Mouse (Mus musculus) G1E (cell line): Measurements from ENCODE around the gene Brdt. TPM values are rescaled to one million over a fixed set of nuclear protein-coding genes. Genes with fewer than 3 reads are reported as not detected.

Experiments
- ATAC-seq: 2 replicates; pipeline ENCODE4 v1.8.0; 2016; ENCODE audit warnings: mild to moderate bottlenecking; ENCODE audit not compliant: insufficient number of reproducible peaks, poor library complexity, low FRiP score, severe bottlenecking; ENCODE audit errors: extremely low read depth
- DNase-seq: peaks from one replicate; pipeline ENCODE4 v3.0.0; 2012; ENCODE audit warnings: low spot score
- H3K27me3 ChIP-seq: 2 replicates; pipeline ENCODE4 v1.6.1; 2012; ENCODE audit warnings: mild to moderate bottlenecking, low read length, inconsistent platforms; ENCODE audit not compliant: insufficient read depth
- H3K36me3 ChIP-seq: replicated peaks from 2 replicates; pipeline ENCODE3; 2012; ENCODE audit warnings: mild to moderate bottlenecking, inconsistent platforms
- H3K4me1 ChIP-seq: 2 replicates; pipeline ENCODE4 v1.6.1; 2012; ENCODE audit warnings: low read depth, low read length, inconsistent platforms, mixed read lengths; ENCODE audit not compliant: insufficient read depth
- H3K4me3 ChIP-seq: 2 replicates; pipeline ENCODE4 v1.5.1; 2012; ENCODE audit warnings: low read depth, mild to moderate bottlenecking, inconsistent platforms, low read length, moderate library complexity, mixed read lengths
- H3K9me3 ChIP-seq: replicated peaks from 2 replicates; pipeline ENCODE4 v1.6.1; 2012; ENCODE audit warnings: inconsistent platforms
- CTCF ChIP-seq: IDR thresholded peaks from 2 replicates; pipeline ENCODE4 v1.5.1; 2012; ENCODE audit warnings: low read depth, low read length, inconsistent platforms, mixed read lengths
- GATA1 ChIP-seq: IDR thresholded peaks from 2 replicates; pipeline ENCODE4 v1.6.1; 2012; ENCODE audit warnings: borderline replicate concordance, low read length, inconsistent platforms, mixed read lengths
- GATA2 ChIP-seq: IDR thresholded peaks from 2 replicates; pipeline ENCODE4 v1.6.1; 2012; ENCODE audit warnings: low read depth, low read length, inconsistent platforms, borderline replicate concordance
- POLR2AphosphoS5 ChIP-seq: IDR thresholded peaks from 2 replicates; pipeline ENCODE4 v1.6.1; 2012; ENCODE audit warnings: low read depth, low read length, inconsistent platforms; ENCODE audit not compliant: insufficient replicate concordance
- TAL1 ChIP-seq: conservative IDR thresholded peaks from 2 replicates; pipeline ENCODE4 v1.6.1; 2012; ENCODE audit warnings: low read depth, low read length, inconsistent platforms, mixed read lengths
- polyA plus RNA-seq: library from polyadenylated mRNA; stranded (reverse); fragments of >175 nt; gene quantifications from 2 replicates; pipeline ENCODE4 v1.2.3, GENCODE M21; 2012
- total RNA-seq, 2 experiments: library from RNA; stranded (forward) in 1 of 2; stranded (reverse) in 1 of 2; fragments of 200-1000 nt in 1 of 2; fragments of >200 nt in 1 of 2; fragmentation: Nextera tagmentation in 1 of 2; gene quantifications; 2 replicates each; pipeline ENCODE4 v1.2.3; 2014 to 2017

Gene Brdt
- total RNA-seq (2014; fragmentation: Nextera tagmentation) (0.63 TPM in 1 of 2 replicates, not detected in the other), total RNA-seq (2017) (0.11 and 0.12 TPM in 2 replicates), polyA plus RNA-seq (not detected in 2 replicates)

DNA sequence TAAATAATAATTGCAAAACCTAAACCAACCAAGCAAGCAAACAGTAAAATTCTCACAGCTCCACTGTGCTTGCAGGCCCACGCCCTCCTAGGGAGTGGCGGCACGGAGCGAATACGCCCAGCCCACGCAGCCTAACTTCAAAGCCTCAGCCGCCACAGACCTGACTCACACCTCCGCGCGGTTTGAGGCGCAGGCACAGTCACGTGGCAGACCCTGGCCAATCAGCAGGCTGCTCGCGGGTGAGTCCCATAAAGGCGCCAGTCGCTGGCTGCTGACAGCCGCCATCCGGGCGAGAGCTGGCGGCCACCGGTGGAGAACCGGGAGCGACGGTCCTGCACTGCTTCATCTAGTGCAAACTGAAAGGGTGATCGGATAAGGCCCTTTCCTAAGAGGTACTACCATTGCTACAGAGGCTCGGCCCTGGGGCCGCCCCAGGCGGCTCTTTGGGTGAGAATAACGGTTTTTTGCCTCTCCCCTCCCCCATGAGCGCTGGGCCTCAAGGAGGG is at the start of gene Brdt:
TSS of gene Brdt (plus strand) at position 244 of the 506 bp plus-strand sequence.
- Histone ChIP-seq H3K4me1 (no peaks in the 10 kb centered on the region), H3K4me3 (no peak within 1 kb of the TSS), H3K9me3 (peaks cover 3% of the 10 kb centered on the region), H3K36me3 (no peaks in the 10 kb centered on the region), H3K27me3 (peaks cover 6% of the 10 kb centered on the region; the same call in 1 of the 2 replicates)
- no peak for ATAC-seq
- DNase-seq: no peak
- no peak for TF ChIP-seq GATA1

DNA sequence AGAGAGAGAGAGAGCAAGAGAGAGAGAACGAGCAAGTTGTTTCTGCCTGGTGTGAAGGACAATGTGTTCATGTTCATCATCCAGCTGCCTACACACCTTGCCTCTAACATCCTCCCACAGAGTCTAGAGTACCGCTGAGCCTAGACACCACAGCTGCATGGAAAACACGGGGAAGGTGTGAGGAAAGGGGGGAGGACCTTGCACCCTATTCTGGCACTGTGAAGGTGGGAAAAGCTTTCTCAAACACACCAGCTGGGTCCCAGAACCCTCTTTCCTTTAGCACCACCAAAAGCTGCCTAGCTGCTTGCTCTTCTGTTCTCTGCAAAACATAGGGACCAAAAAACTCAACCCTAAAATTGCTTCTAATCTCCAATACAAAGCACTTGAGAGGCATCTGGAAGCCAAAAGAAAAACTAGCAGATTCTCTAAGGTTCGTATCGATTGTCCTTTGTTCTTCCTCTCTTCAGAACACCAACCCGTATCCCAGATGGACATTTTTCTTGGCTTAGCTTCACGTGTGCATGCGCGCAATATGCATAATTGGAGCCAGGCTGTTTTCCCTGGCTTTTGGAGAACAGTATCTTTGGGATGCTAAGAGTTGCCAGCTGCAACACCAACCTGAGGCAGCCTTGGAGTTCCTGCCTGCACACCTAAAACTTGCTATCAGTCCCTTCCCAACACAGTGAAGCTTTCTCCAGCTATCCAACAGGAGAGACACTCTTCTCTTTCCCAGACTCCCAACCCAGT is 48.2 kb upstream of the Brdt start:
- DNase-seq: no peak
- no peaks in the 10 kb centered on the region for H3K4me1 ChIP-seq
- ATAC-seq: no peak
- no peaks in the 10 kb centered on the region for H3K9me3 ChIP-seq
- TF ChIP-seq GATA1 (no peak), GATA2 (no peak), CTCF (no peak), POLR2AphosphoS5 (no peak), TAL1 (no peak)
- no peaks in the 10 kb centered on the region for H3K36me3 ChIP-seq
- H3K4me3 ChIP-seq: no peak overlapping the region
- no peaks in the 10 kb centered on the region; the same call in 1 of the 2 replicates for H3K27me3 ChIP-seq

DNA sequence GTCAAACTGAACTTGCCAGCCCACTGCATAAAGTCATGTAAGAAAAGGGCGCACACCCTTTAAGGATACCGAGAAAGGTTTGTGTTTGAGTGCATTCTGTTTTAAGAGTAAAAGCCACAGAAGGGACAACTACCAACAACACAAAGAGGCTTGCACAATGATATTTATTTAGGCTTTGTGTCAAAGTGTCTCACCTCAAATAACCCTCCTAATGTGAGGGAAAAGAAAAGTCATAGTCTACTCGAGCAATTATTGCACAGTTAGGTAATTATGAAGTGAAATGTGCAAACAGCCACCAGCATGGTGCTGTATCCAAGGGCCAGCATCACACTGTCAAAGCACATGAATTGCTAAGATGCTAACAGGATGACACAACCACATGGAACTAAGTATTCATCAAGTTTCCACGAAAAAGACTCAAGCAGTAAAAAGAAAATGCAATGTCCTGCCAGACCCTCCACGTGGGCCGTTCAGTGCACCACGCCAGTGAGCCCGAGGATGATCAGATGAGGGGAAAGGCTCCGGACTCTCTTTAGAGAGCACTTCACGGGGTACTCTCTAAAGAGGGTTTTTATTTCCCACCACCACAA is 46.9 kb upstream of the Brdt start:
- no peaks in the 10 kb centered on the region for H3K36me3 ChIP-seq
- ATAC-seq (no peak), DNase-seq (no peak)
- TF ChIP-seq CTCF: no peak
- TF ChIP-seq POLR2AphosphoS5: no peak
- no peak for TF ChIP-seq TAL1
- TF ChIP-seq GATA2: no peak
- no peak for TF ChIP-seq GATA1
- H3K27me3 ChIP-seq: peaks cover 7% of the 10 kb centered on the region
- H3K9me3 ChIP-seq: peaks cover 6% of the 10 kb centered on the region
- H3K4me3 ChIP-seq: no peak overlapping the region
- no peaks in the 10 kb centered on the region for H3K4me1 ChIP-seq

DNA sequence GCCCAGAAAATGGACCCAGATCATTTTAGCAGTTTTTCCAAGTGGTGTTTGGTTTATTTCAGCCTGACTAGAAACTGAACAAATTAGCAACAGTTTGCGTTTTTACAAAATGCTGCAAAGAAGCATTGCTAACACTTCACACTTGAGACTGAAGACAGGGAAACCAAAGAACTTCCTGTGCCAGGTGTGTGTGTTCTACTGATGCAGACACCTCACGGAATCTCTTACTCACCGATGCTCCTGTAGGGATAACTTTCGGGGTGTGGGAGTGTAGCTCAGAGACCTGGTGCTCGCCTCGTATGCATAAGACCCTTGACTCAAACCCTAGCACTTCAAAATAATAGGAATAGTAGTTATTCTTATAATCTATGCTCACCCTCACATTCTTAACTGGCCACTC is 45.4 kb upstream of the Brdt start:
- Histone ChIP-seq H3K4me1 (no peaks in the 10 kb centered on the region), H3K4me3 (no peak overlapping the region), H3K27me3 (peaks cover 13% of the 10 kb centered on the region), H3K9me3 (peaks cover 8% of the 10 kb centered on the region), H3K36me3 (no peaks in the 10 kb centered on the region)
- TF ChIP-seq POLR2AphosphoS5: no peak
- no peak for TF ChIP-seq TAL1
- TF ChIP-seq GATA2: no peak
- no peak for TF ChIP-seq CTCF
- no peak for TF ChIP-seq GATA1
- DNase-seq (no peak), ATAC-seq (no peak)

DNA sequence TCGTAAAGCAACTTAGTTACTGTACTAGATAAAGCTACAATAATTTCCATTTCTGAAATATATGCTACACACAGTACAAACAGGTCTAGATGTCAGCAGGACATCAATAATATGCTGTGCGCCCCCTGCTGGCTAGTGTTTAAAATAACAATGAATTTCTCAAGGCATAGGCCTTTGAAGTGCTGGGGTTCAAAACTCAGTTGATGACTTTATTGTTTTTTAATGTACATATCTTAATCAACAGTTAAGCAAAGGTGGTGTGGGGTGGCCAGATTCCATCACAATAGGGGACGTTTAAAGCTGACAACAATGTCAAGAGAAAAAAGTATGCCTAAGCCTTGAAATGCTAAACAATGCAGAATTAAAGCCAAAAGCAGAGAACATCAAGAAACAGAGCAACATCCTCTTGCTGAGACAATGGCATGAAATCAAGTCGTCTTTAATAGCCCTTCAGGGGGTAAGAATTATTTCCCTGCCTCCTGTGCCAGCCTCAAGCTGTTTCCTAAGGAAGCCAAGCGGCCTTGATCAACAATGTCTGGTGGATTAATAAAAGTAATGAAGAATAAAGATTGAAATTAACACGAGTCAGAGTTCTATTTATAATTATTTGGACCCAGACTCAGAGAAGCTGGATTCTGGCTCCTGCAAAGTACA is 43.6 kb upstream of the Brdt start:
- H3K36me3 ChIP-seq: no peaks in the 10 kb centered on the region
- no peak overlapping the region for H3K4me3 ChIP-seq
- DNase-seq: no peak
- no peaks in the 10 kb centered on the region for H3K4me1 ChIP-seq
- peaks cover 13% of the 10 kb centered on the region for H3K27me3 ChIP-seq
- peak; percentile 34; the same call in 1 of the 2 replicates for ATAC-seq
- H3K9me3 ChIP-seq: peaks cover 8% of the 10 kb centered on the region
- no peak for TF ChIP-seq TAL1
- TF ChIP-seq GATA2: no peak
- no peak for TF ChIP-seq GATA1
- no peak for TF ChIP-seq POLR2AphosphoS5

DNA sequence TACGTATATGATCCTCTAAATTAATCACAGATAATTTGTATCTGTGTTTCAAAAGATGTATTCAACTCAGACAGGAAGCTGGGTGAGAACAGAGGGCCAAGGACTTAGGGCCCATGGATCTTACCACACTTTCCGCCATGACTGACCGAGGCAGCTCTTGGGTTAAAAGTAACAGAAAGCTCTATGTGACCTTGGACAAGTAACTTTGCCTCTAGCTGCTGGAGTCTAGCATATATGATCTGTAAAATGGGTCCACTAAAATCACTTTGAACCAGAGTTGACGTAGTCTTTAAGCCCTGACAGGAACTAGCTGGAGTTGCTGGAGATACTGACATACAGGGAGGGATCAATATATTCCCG is 43.1 kb upstream of the Brdt start:
- Histone ChIP-seq H3K27me3 (peaks cover 13% of the 10 kb centered on the region; the same call in 1 of the 2 replicates), H3K9me3 (peaks cover 8% of the 10 kb centered on the region), H3K36me3 (no peaks in the 10 kb centered on the region), H3K4me1 (no peaks in the 10 kb centered on the region), H3K4me3 (no peak overlapping the region)
- no peak for ATAC-seq
- TF ChIP-seq GATA1 (no peak), CTCF (no peak), GATA2 (no peak), TAL1 (no peak), POLR2AphosphoS5 (no peak)
- no peak for DNase-seq
